Mouse (Mus musculus) right cerebral cortex, postnatal 25 days (tissue): Measurements from ENCODE around the gene Olfr846.

Experiments
- DNase-seq: peaks from one replicate; pipeline ENCODE4 v3.0.0; 2022

Olfr846 gene

GRCm38 (mm10) chr9:19363905-19364304 lies at the start of gene Olfr846:
Olfr846 (minus strand) TSS chr9:19364005.
- no peak for DNase-seq

GRCm38 (mm10) chr9:19378569-19378968 lies 14.8 kb upstream of the Olfr846 start, which contains the start of gene Olfr847:
Olfr847 (minus strand) TSS chr9:19378669.
- DNase-seq = no peak

- DNase-seq = no peak
Measured at GRCm38 (mm10) chr9:19336157-19336556, 27.6 kb downstream of the Olfr846 start, which contains the start of gene Olfr845. Olfr845 (plus strand) TSS chr9:19336457.

- DNase-seq = no peak
Measured at GRCm38 (mm10) chr9:19316047-19316446, 47.8 kb downstream of the Olfr846 start, which contains the start of gene Olfr844. Olfr844 (plus strand) TSS chr9:19316347.
